Mouse (Mus musculus): ENCODE data around the gene Elk3.

Gene Elk3

DNA sequence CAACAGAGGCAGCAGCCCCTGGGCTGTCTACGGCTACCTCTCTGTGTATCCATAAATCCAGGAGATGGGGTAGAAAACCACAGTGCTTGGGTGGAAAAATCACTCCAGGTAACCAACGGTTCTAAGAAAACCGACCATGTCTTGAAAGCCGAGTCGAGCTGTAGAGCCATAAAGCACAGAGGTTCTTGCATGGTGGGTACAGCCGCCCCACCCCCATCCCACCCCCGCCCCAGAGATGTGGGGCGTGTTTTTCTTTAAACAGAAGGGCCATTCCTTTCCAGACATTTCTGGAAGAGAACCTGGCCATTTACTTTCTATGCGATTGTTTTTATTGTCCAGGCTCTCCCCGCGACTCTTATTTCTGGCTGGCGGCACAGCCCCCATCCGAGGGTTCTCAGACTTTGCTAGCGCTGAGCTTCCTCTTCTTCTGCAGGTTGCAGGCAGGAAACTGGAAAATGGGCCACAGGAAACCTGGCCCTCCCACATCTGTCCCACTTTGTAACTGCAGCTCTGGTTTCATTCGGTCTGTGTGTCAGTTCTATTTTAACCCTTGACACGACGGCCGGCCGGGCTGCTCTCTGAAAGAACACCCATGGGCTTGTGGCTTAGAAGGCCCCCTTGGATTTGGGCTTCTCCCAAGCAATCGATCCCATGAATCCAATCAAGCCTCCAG is 16.3 kb downstream of the Elk3 start:
- no peak for DNase-seq (ENCODE audit: low spot score in 2 of 2)

GRCm38 (mm10) chr10:93293621-93294020 is 17.3 kb downstream of the Elk3 start:
- no peak for DNase-seq (ENCODE audit: low spot score in 2 of 2)

- peak; percentile 64 to 65 for DNase-seq (ENCODE audit: low spot score in 2 of 2)
Measured at GRCm38 (mm10) chr10:93291843-93292242, 19.1 kb downstream of the Elk3 start.

DNA sequence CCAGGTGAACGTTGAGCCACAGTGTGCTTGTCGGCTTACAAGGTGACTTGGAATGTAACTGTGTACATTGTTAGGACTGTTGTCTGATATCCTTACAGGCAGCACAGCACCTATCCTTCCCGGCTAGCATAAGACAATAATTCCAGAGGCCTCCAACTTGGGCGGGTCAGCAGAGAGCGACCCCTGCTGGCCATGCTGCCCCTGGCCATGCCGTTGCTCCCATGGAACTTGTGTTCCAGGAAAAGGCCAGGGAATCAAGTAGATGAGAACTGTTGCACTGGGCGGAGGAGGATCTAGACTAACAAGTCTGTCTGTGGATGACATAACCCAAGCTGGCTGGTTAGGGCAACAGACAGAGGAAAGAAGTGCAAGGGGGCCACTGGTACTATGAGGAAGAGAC is 19.6 kb downstream of the Elk3 start:
- no peak for DNase-seq (ENCODE audit: low spot score in 2 of 2)

- DNase-seq (ENCODE audit: low spot score in 2 of 2) = no peak
Measured at GRCm38 (mm10) chr10:93289404-93289803, 21.5 kb downstream of the Elk3 start.

- DNase-seq (ENCODE audit: low spot score in 2 of 2) = no peak
Measured at GRCm38 (mm10) chr10:93288336-93288735, 22.6 kb downstream of the Elk3 start.

GRCm38 (mm10) chr10:93287551-93288145 is 23.3 kb downstream of the Elk3 start:
- no peak for DNase-seq (ENCODE audit: low spot score in 2 of 2)

DNA sequence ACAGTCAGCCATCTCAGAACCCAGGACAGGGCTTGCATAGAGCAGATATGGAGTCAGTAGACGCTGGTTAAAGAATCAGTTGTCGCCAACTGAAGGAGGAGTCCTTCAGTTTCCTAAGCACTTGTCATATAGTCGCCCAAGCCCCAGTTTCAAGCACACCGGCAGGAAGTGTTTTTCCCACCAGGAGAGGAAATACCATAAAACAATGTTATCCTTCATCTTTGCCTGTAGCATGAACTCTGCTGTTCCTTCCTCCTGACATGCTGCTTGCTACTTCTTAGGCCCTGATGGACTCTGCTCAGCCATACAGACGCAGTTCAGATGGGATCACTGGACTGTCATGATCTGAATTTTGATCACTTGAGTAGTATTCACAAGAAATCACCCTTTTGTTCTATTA is 25.4 kb downstream of the Elk3 start:
- DNase-seq (ENCODE audit: low spot score in 2 of 2) = no peak

DNA sequence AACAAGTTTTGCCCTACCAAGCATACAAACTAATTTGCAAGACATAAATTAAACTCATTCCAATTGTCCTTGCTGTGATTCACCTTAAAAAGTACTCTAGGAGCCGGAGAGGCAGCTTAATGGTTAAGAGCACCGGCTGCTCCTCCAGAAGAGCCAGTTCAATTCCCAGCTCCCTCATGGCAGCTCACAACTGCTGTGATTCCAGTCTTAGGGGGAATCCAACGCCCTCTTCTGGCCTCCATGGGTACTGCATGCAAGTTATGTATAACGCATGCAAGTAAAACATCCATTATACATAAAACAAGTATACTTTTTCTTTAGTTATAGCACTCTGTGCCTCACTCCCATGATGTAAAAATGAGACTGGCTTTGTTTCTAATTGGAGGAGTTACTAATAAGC is 27.7 kb downstream of the Elk3 start:
- no peak for DNase-seq (ENCODE audit: low spot score in 2 of 2)

DNA sequence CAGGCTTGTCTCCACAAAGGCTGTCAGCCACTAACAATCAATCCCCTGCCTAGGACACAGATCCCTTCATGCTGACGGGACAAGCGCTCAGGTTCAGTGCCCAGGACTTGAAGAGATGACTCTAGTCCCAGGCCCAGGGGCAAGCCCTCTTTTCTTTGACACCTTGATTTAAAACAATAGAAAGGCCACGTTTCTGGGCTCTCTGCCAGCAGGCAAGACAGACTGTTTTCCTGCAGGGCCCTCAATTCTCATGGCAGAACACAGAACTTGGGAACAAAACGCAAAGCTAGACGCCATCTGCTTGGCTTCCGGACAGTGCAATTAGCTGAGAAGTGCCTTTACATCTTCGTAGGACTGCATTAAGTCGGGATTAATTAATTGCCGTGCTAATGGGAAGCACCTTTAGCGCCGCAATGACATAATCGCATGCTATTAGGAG is 28.4 kb downstream of the Elk3 start:
- DNase-seq (ENCODE audit: low spot score in 2 of 2) = no peak

DNA sequence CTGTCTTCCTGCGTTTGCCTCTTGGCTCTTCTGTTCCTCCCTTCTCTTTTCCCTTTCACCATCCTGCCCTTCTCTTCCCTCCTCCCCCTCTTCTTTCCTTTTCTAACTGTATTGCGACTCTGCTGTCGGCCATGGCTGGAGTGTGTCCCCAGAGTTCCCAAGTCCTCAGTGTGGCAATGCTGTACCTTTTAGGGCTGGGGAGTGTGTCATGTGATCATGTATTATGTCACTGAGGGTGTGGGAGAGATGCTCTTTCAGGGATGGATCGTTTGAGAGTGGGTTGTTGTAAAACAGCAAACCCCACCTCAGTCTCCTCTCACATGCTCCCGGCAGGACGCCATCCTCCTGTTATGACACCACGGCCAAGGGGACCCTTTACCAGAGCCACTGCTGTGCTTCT is 29.8 kb downstream of the Elk3 start:
- no peak for DNase-seq (ENCODE audit: low spot score in 2 of 2)

GRCm38 (mm10) chr10:93280586-93280985 is 30.3 kb downstream of the Elk3 start:
- no peak for DNase-seq (ENCODE audit: low spot score in 2 of 2)

- DNase-seq (ENCODE audit: low spot score in 2 of 2) = no peak
Measured at GRCm38 (mm10) chr10:93279062-93279461, 31.9 kb downstream of the Elk3 start.

DNA sequence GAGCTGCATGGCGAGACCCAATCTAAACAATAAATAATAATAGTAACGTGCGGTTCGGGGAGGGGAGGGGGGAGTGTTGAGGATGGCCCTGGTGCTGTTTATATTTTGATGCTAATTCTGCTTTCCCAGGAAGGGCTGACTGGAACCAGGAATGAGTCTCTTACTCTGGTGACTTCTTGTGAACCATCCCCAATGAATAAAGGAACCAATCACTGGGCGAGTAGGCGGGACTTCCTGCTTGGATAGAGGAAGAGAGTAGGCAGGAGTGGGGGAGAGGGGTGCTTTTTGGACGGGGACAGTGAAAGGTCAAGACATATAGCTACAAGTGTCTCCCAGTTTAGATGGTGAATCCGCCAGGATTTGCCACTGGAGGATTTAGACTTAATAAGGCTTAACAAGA is 32.6 kb downstream of the Elk3 start:
- DNase-seq (ENCODE audit: low spot score in 2 of 2) = no peak

DNA sequence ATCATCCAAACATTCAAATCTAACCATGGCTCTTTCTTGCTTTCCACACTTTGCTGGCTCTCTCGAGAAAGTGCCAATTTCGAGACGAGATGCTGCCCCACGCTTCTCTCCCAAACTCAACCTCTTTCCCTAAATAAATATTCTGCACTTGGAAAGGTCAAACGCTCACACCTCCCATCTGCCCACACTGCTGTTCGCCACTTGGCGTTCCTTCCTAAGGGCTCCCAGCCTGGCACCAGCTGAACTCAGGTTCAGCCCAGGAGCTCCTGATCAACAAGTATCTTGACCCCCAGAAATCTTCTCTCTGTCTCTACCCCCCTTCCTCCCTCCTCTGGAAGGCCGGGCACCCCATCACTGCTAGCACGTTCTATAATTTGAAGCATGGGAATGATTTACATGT is 34.1 kb downstream of the Elk3 start:
- no peak for DNase-seq (ENCODE audit: low spot score in 2 of 2)

- DNase-seq (ENCODE audit: low spot score in 2 of 2) = no peak
Measured at GRCm38 (mm10) chr10:93276349-93276763, 34.6 kb downstream of the Elk3 start.

DNA sequence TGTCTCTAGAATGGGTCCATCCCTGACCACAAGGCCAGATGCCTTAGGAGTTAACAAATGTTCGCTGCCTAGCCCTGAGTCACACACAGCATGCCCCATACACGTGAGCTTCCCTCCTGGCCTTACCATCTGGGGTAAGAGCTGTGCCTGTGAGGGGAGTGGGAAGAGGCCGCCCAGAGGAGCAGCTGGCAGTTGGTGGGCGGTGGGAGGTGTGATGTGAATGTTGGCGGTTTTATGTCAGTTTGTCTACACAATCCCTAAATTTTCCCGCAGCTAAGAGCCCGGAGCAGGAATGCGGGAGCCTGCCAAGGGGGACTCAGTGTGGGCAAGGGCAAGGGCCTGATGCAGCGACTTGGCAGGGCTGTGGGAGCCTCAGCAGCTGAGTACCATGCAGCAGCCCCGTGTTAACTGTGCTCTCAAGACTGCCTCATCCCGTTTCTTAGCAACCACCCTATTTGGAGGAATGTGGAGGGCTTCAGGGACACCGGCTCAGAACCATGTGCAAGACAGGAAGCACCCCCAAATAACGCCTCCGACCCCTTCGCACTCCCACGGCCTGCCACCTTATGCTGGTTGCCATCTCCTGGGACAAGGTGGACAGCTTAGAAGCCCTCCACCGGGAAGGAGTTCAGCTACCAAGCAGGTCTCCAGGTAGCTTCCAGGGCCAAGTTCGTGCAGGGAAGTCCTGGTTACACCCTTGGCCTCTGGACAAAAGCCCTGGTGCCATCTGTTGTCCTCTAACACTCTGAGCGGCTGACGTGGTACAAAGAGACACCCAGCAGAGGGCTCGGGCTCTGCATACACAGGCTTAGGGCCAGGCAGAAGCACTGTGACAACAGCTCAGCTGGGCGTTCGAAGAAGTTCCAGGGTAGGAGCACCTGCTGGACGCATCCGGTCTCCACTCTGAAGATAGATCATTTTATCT is 35.5 kb downstream of the Elk3 start:
- no peak for DNase-seq (ENCODE audit: low spot score in 2 of 2)

DNA sequence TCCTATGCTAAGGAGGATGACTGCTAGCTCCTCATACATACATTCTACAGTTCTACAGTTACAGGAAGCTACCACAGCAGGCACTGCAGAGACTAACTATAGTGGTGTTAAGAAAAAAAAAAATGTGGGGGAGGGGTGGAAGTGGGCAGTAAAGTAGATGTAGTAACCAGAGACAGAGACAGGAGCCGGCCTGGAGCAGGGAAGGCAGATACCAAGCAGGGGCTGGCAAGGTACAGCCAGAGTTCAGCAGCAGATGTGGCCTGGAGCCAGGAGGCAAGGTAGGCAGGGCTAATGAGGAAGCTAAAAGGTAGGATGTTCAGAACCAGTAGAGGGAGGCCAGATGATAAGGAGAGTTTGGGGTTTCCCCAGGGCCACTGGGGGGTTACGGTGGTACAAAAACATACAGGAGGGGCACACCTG is 36.6 kb downstream of the Elk3 start:
- DNase-seq (ENCODE audit: low spot score in 2 of 2) = no peak

GRCm38 (mm10) chr10:93272986-93273982 is 37.7 kb downstream of the Elk3 start:
- no peak for DNase-seq (ENCODE audit: low spot score in 2 of 2)

DNA sequence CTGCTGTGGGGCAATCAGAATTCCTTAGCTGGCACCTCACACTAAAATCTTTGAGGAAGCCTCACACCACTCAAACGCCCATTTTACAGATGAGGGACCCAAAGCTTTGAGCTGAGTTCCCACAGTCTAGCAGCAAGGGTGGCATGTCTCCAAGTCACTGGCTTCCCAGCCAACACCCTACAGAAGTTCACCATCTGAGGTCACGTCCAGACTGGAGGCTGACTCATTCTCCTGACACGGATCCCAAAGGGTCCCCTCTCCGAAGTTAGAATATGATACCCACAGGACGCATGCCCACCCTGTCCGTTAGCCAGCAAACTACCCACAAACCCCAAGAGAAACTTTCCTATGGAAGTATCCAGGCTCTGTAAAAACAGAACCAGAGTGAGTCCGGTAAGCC is 39.1 kb downstream of the Elk3 start:
- no peak for DNase-seq (ENCODE audit: low spot score in 2 of 2)

- no peak for DNase-seq (ENCODE audit: low spot score in 2 of 2)
Measured at GRCm38 (mm10) chr10:93270889-93271460, 40.0 kb downstream of the Elk3 start.

Data from urinary bladder, adult 18-20 months (tissue).